Mouse (Mus musculus): ENCODE results near the gene Fgf2.

DNA sequence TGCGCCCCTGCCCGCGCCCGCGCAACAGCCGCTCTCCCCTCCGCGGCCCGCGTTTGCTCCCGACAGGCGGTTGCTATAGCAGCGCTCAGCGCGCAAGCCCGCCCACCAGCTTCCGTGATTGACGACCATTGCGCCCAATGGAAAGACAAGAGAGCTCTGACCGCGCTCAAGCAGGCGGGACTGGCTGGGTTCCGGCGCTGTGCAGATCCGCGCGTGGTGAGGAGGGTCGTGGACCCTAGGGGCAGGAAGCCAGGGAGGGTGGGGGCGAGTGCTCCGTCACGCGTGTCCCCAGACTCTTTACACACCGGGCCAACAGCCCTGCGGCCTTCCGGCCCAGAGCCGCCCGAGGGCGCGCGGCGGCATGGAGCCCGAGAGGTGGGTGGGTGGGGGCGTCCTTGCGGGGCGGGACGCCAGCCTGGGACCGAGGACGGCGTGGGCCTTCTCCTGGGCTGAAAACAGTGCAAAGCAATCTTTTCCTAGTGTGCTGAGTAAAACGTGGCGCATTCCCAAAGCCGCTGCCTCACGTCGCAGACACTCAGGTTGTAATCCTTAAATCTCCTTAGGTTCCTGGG, 35.7 kb upstream of the Fgf2 start, which contains the start of the genes Bbs12 and Cetn4:
- TF ChIP-seq CTCF (IDR thresholded peaks at IDR 0.05; ENCODE audit: extremely low read depth, insufficient read depth, low read length), result no peak
- TF ChIP-seq POLR2A (IDR thresholded peaks at IDR 0.05; ENCODE audit: extremely low read depth, insufficient read depth, low read length), result peak; percentile 62

Measured in cortical plate, adult 2 months (tissue).